Mouse (Mus musculus): ENCODE data around the gene Ube2d1.

DNA sequence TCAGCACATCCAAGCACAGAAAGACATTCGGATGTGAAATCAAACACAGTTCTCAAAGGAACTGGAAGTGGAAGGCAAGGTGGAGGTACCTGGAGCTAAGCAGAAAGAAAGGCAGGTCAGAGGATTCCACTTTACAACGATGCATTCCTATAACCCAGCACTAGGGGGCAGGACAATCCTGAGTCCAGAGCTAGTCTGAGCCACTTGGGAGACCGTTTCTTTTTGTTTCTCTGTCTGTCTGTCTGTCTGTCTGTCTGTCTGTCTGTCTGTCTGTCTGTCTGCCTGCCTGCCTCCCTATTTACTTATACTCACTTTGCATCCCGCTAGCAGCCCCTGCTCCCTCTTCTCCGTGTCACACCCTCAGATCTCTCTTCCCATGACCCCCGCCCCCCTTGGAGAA is 21.1 kb upstream of the Ube2d1 start:
- TF ChIP-seq POLR2A (IDR thresholded peaks at IDR 0.05; ENCODE audit: insufficient read depth, low read depth, low read length) = no peak
- no peak for TF ChIP-seq EP300 (IDR thresholded peaks at IDR 0.05; ENCODE audit: insufficient read depth, low read depth, low read length)
- peak; percentile 74 for TF ChIP-seq CTCF (IDR thresholded peaks at IDR 0.05)
